Mouse (Mus musculus) embryonic facial prominence, embryonic 15.5 days (tissue): ENCODE measurements around the gene Fmo4. TPM values are rescaled to one million over a fixed set of nuclear protein-coding genes. Genes with fewer than 3 reads are reported as not detected.
"Not testable (repeated sequence)": the region's sequence is repeated elsewhere in the genome, so short reads cannot be mapped to it uniquely, and the experiment has no call there.

Experiments
- ATAC-seq: fragments of 200-750 bp; cut with Nextera tagmentation; 2 replicates; pipeline ENCODE4 v1.8.0; 2017; ENCODE audit warnings: low read depth, moderate TSS enrichment; ENCODE audit not compliant: insufficient number of reproducible peaks, low FRiP score, low TSS enrichment
- H3K27ac ChIP-seq: fragments of 300-500 bp; sonication (generic); replicated peaks from 2 replicates; pipeline ENCODE4 v1.5.1; 2015; ENCODE audit warnings: mild to moderate bottlenecking, inconsistent platforms
- H3K27me3 ChIP-seq: fragments of 300-500 bp; sonication (generic); 2 replicates; pipeline ENCODE4 v1.6.1; 2015; ENCODE audit warnings: inconsistent platforms
- H3K36me3 ChIP-seq: fragments of 300-500 bp; sonication (generic); 2 replicates; pipeline ENCODE4 v1.6.1; 2015; ENCODE audit warnings: mild to moderate bottlenecking, inconsistent platforms
- H3K4me1 ChIP-seq: fragments of 300-500 bp; sonication (generic); 2 replicates; pipeline ENCODE4 v1.6.1; 2015; ENCODE audit warnings: inconsistent platforms
- H3K4me2 ChIP-seq: fragments of 300-500 bp; sonication (generic); replicated peaks from 2 replicates; pipeline ENCODE4 v1.6.1; 2015; ENCODE audit warnings: mild to moderate bottlenecking, inconsistent platforms
- H3K4me3 ChIP-seq: fragments of 300-500 bp; sonication (generic); replicated peaks from 2 replicates; pipeline ENCODE4 v1.5.1; 2015; ENCODE audit warnings: mild to moderate bottlenecking, inconsistent platforms
- H3K9ac ChIP-seq: fragments of 300-500 bp; sonication (generic); 2 replicates; pipeline ENCODE4 v1.6.1; 2015; ENCODE audit warnings: inconsistent platforms
- H3K9me3 ChIP-seq: fragments of 300-500 bp; sonication (generic); replicated peaks from 2 replicates; pipeline ENCODE4 v1.6.1; 2016; ENCODE audit warnings: inconsistent platforms
- WGBS: fragments of 180-500 bp; shearing (Covaris S2); methylation state at CpG from one replicate; pipeline ENCODE4 v1.1.7; 2015; 5-methylcytosine and 5-hydroxymethylcytosine counted together
- polyA plus RNA-seq: library from polyadenylated mRNA; unstranded; fragments of >200 nt; fragmentation: Nextera tagmentation; extraction: Ambion mirVana; gene quantifications from 2 replicates; pipeline ENCODE4 v1.2.1, GENCODE M21; 2015

The Fmo4 gene
- polyA plus RNA-seq, 1 experiment from 2014 or later: 0.23 TPM

DNA sequence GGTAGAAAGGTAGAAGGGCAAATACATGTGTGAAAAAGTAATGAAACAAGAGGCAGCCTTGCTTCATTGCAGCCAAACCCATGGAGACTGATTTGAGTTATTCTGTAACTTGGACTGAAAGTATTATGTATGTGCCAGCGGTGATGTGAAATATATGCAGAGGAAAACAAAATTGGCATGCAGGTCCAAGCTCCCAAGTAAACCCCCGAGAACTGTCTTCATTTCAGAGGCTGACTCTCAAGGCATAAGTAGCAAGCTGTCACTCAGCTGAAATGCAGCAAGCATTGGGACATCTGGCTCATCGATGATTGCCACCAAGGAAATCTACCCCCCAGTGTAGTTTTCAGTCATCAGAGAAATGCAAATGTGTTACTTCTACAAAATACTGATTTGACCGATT lies 28.6 kb downstream of the Fmo4 start:
- Histone ChIP-seq H3K4me3 (no peak overlapping the region), H3K27ac (no peak overlapping the region)

DNA sequence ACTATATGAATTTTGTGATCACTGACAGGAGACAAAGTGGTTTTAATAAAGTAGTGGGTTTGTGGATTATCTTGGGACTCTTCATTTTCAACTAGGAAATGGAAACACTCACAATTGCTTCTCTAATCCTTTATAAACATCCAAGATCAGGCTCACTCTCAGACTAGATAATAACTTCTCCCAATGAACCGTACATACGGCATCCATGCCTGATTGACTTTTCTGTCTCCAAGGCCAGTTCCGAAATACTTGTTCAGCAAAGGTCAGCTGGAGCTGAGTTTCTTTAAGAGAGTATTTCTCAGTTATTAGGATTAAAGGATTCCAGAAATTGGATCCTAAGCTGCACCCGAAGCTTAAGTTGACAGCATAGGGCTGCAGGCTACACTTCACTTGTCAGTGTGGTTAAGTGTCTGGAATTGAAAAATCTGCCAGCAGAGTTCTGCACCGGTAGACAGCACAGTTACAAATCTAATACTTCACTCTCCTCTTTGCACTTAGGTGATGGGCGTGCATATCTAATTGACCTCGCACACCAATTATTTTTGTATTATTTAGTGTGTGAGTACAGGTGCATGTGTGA lies 30.0 kb downstream of the Fmo4 start:
- no peaks in the 10 kb centered on the region for H3K36me3 ChIP-seq
- no peak overlapping the region for H3K27ac ChIP-seq
- no peak overlapping the region for H3K4me2 ChIP-seq
- no peaks in the 10 kb centered on the region for H3K9me3 ChIP-seq
- no peak overlapping the region for H3K9ac ChIP-seq
- no peak overlapping the region for H3K4me3 ChIP-seq
- 54% methylated on average over 7 of the region's 7 CpGs for WGBS
- H3K27me3 ChIP-seq: no peaks in the 10 kb centered on the region
- no peaks in the 10 kb centered on the region for H3K4me1 ChIP-seq
- no peak for ATAC-seq

More for the DNA sequence above, 28.6 kb downstream of the Fmo4 start:
- no peak for ATAC-seq
- no peaks in the 10 kb centered on the region for H3K9me3 ChIP-seq
- H3K4me2 ChIP-seq: no peak overlapping the region
- H3K27me3 ChIP-seq: no peaks in the 10 kb centered on the region
- H3K9ac ChIP-seq: no peak overlapping the region
- 63% methylated on average over 4 of the region's 4 CpGs for WGBS
- no peaks in the 10 kb centered on the region for H3K4me1 ChIP-seq
- H3K36me3 ChIP-seq: no peaks in the 10 kb centered on the region

DNA sequence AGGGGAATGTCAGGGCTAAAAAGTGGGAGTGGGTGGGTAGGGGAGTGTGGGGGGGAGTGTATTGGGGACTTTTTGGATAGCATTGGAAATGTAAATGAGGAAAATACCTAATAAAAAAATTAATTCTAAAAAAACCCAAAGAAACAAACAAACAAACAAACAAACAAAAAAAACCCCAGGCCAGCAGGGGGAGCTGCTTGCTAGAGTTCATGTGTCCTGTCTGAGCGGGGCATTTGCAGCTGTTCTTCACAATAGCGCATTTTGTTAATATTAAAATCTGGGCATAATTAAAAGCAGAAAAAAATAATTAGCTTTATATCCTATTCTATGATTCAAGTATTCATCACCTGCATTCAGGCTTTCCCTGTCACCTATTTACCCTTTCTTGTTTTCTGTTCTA lies 32.7 kb downstream of the Fmo4 start:
- not testable (repeated sequence) for H3K9ac ChIP-seq, H3K4me2 ChIP-seq, H3K27ac ChIP-seq, H3K4me1 ChIP-seq, H3K9me3 ChIP-seq, H3K4me3 ChIP-seq, H3K27me3 ChIP-seq, H3K36me3 ChIP-seq, ATAC-seq
- 82% methylated on average over 2 of the region's 2 CpGs for WGBS

DNA sequence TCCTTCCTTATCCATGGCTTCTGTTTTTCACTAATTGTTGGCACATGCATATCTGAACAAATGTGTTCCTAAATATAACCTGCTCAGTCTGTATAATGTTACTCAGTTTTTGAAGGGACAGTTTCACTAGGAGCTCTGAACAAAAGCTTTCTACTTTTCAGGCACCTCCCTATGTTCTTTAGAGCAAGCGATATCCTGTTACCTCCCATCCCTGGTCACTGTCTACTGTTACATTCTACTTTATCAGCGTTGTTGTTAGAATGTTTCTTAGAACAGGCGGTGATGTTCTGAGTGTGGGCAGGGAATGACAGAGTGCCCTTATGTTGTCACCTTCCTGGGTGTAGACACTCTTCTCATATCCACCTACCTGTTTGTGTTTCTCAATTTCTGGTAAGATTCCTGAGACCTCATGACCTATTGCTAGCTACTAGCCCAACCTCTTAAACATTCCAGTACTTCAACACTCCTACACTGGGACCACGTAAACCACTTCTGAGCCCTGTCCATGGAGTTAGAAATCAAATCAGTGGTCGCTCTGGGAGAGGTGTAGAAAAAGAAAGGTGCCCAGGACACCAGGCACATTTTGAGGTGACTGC lies 35.7 kb downstream of the Fmo4 start:
- no peak for ATAC-seq
- Histone ChIP-seq H3K27me3 (no peaks in the 10 kb centered on the region), H3K9me3 (no peaks in the 10 kb centered on the region), H3K36me3 (no peaks in the 10 kb centered on the region), H3K4me1 (no peaks in the 10 kb centered on the region), H3K9ac (no peak overlapping the region), H3K4me2 (no peak overlapping the region), H3K4me3 (no peak overlapping the region), H3K27ac (no peak overlapping the region)
- 83% methylated on average over 5 of the region's 5 CpGs for WGBS

DNA sequence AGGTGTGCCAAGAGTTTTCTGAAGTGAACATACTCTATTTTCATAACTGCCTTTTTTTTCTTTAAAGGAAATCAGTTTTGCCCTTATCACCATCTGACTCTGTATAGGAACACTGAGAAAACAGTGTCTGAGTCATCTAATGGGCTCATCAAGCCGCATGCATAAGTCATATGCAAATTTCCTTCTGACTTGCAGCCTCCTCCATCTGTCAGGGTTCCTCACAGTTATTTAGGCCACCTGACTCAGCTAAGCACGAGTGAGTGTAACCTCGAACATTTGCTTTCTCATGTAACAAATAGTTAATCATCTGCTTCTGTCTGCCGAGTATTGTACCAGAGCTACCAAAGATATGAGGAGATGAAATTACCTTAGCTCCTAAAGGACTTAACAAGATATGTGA lies 40.1 kb downstream of the Fmo4 start:
- Histone ChIP-seq H3K36me3 (no peaks in the 10 kb centered on the region), H3K9me3 (no peaks in the 10 kb centered on the region), H3K4me2 (no peak overlapping the region), H3K27ac (no peak overlapping the region), H3K27me3 (no peaks in the 10 kb centered on the region), H3K4me3 (no peak overlapping the region), H3K9ac (no peak overlapping the region), H3K4me1 (no peaks in the 10 kb centered on the region)
- ATAC-seq: no peak
- 60% methylated on average over 4 of the region's 4 CpGs for WGBS

DNA sequence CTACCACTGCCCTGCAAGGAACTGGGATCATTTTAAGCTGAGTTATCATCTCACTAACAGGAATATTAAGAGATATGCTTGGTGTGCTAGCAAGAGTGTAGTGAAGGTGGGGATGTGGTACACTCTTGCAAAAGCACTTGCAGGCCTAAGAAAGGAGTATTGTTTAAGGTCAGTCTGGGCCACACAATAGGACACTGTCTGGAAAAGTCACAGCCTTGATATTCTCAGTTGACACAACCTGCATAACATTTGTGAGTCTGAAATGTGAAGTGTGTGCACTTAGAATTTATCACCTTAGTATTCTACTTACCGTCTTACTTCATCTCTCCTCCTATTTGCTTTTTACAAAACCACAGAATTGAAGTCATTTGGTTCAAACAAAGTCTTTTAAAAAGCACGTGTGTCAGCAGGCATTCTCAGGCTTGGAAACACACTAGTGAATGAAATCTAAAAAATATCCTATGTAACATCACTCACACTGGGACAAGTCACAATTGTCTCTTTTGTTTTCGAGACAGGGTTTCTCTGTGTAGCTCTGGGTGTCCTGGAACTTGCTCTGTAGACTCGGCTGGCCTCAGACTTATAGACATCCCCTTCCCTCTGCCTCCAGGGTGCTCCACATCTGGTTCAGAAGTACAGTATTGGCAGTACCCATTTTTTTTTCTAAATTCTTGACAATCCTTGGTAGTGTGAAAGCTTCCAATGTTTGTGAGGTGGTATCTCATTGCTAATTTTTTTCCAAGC lies 42.0 kb downstream of the Fmo4 start:
- H3K4me1 ChIP-seq: no peaks in the 10 kb centered on the region
- H3K4me3 ChIP-seq: no peak overlapping the region
- ATAC-seq: no peak
- no peak overlapping the region for H3K27ac ChIP-seq
- WGBS: 46% methylated on average over 4 of the region's 4 CpGs
- no peaks in the 10 kb centered on the region for H3K27me3 ChIP-seq
- H3K9ac ChIP-seq: no peak overlapping the region
- no peak overlapping the region for H3K4me2 ChIP-seq
- no peaks in the 10 kb centered on the region for H3K36me3 ChIP-seq
- H3K9me3 ChIP-seq: no peaks in the 10 kb centered on the region

DNA sequence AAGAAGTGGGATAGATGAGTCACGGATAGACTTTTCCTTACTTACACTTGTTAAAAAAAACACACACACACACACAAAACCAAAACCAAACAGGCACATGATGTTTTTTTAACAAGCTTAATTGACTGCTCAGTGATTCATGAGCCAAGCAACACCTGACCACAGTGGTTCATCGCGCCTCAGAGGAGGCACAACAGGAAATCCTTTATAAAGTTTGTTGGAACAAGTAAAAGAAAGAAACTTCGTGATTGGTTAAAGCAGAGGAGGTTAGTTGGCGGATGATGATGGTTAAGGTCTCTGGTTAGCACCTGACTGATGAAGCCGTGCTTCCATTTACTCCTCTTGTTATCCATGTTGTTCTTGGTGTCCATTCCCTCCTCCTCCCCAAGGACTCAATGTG lies 61.8 kb downstream of the Fmo4 start:
- H3K9ac ChIP-seq: no peak overlapping the region
- no peak overlapping the region for H3K4me2 ChIP-seq
- 87% methylated on average over 6 of the region's 6 CpGs for WGBS
- H3K36me3 ChIP-seq: no peaks in the 10 kb centered on the region
- no peaks in the 10 kb centered on the region for H3K27me3 ChIP-seq
- H3K27ac ChIP-seq: no peak overlapping the region
- no peak for ATAC-seq
- H3K4me1 ChIP-seq: no peaks in the 10 kb centered on the region
- no peak overlapping the region for H3K4me3 ChIP-seq
- H3K9me3 ChIP-seq: no peaks in the 10 kb centered on the region

DNA sequence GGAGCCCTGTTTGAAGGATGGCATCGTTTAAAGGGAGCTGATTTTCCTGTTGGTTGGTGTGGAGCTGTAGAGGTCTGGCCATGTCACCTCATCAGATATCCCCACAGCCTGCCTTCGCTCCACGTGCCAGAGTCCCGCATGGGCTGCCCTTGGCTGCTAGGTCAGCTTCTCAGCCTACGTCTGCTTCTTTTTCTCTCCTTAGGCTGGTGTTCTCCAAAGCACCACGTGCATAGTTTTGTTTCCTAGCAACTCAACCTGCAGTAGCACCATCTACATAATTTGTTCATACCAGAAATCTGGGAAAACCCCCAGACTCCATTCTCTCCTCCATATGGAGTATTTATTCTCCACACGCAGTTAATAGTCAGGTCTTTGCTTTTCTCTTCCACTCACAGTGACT lies 64.2 kb downstream of the Fmo4 start:
- no peak for ATAC-seq
- WGBS: 58% methylated on average over 7 of the region's 7 CpGs

DNA sequence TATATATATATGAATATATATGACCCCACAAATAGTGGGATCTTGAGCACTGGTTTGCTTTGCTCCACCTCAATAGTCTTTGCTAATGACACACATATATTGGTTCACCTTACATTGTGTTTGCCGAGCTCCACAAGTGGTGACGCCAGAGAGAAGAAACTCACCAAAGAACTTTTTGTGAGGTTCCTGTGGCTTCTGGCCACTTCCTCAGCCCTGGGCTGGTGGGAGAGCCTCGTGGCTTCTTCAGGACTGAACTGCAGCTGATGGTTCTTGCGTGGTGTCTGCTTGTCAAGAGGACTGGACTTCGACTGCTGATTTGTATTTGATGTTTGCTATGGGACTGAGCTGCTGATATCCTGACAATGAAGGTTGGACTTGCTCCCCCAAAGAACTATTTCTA lies 65.0 kb downstream of the Fmo4 start:
- WGBS: 82% methylated on average over 5 of the region's 5 CpGs
- no peaks in the 10 kb centered on the region for H3K4me1 ChIP-seq
- H3K27ac ChIP-seq: no peak overlapping the region
- H3K4me3 ChIP-seq: no peak overlapping the region
- no peaks in the 10 kb centered on the region for H3K36me3 ChIP-seq
- no peak for ATAC-seq
- no peaks in the 10 kb centered on the region for H3K9me3 ChIP-seq
- no peak overlapping the region for H3K4me2 ChIP-seq
- H3K9ac ChIP-seq: no peak overlapping the region
- no peaks in the 10 kb centered on the region for H3K27me3 ChIP-seq

More for the DNA sequence above, 64.2 kb downstream of the Fmo4 start:
- Histone ChIP-seq H3K27me3 (no peaks in the 10 kb centered on the region), H3K36me3 (no peaks in the 10 kb centered on the region), H3K4me1 (no peaks in the 10 kb centered on the region), H3K4me2 (no peak overlapping the region), H3K9ac (no peak overlapping the region), H3K9me3 (no peaks in the 10 kb centered on the region), H3K27ac (no peak overlapping the region), H3K4me3 (no peak overlapping the region)

Other genes with a start within 250 kb of the Fmo4 start
- gene Vamp4, start 243.5 kb downstream of the Fmo4 start, polyA plus RNA-seq: 76.2 and 82.9 TPM in 2 replicates
- gene Myoc, start 174.8 kb downstream of the Fmo4 start, polyA plus RNA-seq: 0.23 TPM in 1 of 2 replicates, not detected in the other
- gene Myocos, start 155.8 kb downstream of the Fmo4 start, polyA plus RNA-seq: not detected in 2 replicates
- gene Prrc2c, start 73.4 kb downstream of the Fmo4 start, polyA plus RNA-seq: 151 and 156 TPM in 2 replicates
- gene Fmo1, start 52.6 kb upstream of the Fmo4 start, polyA plus RNA-seq: 50.2 and 63.4 TPM in 2 replicates
- 5.5 and 7.2 TPM in 2 replicates for gene Fmo2, start 84.8 kb upstream of the Fmo4 start, polyA plus RNA-seq
- 5.9 and 11.3 TPM in 2 replicates for gene Fmo6, start 123.5 kb upstream of the Fmo4 start, polyA plus RNA-seq
- 0.13 TPM in 1 of 2 replicates, not detected in the other for gene Fmo3, start 170.6 kb upstream of the Fmo4 start, polyA plus RNA-seq